Mouse (Mus musculus): ENCODE results near the gene Asgr1. TPM values are rescaled to one million over a fixed set of nuclear protein-coding genes. Genes with fewer than 3 reads are reported as not detected.
"Not testable (repeated sequence)": the region's sequence is repeated elsewhere in the genome, so short reads cannot be mapped to it uniquely, and the experiment has no call there.

The Asgr1 gene
- polyA plus RNA-seq, 1 experiment from 2014 or later = 0.88 TPM

DNA sequence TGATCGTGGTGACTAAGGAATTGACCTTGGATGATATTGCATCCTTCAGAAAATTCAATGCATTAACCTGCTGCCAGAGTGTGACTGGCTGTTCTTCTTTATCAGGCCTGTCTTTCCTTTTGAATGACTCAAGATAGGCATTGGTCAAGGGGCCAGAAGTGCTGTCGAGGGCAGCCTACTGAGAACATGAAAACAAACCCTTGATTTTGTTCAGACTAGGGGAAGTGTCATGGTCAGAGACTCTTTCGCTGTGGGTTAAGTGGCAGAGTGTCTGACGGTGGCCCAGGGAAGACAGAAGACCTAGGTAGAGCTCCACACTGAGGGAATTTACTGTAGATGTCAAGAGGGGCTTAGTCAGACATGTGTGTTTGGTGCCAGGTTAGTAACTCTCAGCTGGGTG is 12.8 kb downstream of the Asgr1 start:
- WGBS = 85% methylated on average over 4 of the region's 4 CpGs
- H3K27ac ChIP-seq (ENCODE audit: low read depth, low read length) = no peak overlapping the region
- DNase-seq (ENCODE audit: low spot score) (no peak), ATAC-seq (replicated peaks; ENCODE audit: low FRiP score) (no peak)
- no peaks in the 10 kb centered on the region for H3K36me3 ChIP-seq (ENCODE audit: control insufficient read depth, insufficient read depth, low read length)
- H3K4me3 ChIP-seq (ENCODE audit: low read depth, low read length) = no peak overlapping the region
- no peak overlapping the region for H3K9ac ChIP-seq (ENCODE audit: low read length)
- no peaks in the 10 kb centered on the region for H3K4me1 ChIP-seq (replicated peaks; ENCODE audit: control insufficient read depth, insufficient read depth, low read length)
- H3K4me2 ChIP-seq (ENCODE audit: low read depth, low read length, severe bottlenecking) = no peak overlapping the region
- H3K9me3 ChIP-seq (ENCODE audit: control insufficient read depth, low read length) = no peaks in the 10 kb centered on the region
- H3K27me3 ChIP-seq (ENCODE audit: control insufficient read depth, insufficient read depth, low read length) = no peaks in the 10 kb centered on the region

DNA sequence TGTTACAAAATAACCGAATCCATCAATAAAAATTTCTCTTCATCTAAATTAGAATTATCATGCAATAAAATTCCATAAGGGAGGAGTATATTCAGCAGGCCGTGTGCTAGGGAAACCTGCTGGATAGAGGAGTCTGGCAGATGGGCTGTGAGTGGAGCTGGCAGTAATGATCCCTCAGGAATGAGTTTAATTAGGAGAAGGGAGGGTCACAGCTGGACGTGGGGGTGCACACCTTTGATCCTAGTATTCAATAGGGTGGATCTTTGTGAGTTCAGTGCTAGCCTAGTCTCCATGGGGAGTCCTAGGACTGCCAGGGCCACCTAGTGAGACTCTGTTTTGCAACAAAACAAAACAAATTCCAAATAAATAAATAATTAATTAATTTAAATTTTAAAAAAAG is 14.4 kb downstream of the Asgr1 start:
- Histone ChIP-seq H3K9me3 (ENCODE audit: control insufficient read depth, low read length) (no peaks in the 10 kb centered on the region), H3K27me3 (ENCODE audit: control insufficient read depth, insufficient read depth, low read length) (no peaks in the 10 kb centered on the region), H3K4me2 (ENCODE audit: low read depth, low read length, severe bottlenecking) (no peak overlapping the region), H3K4me3 (ENCODE audit: low read depth, low read length) (no peak overlapping the region), H3K36me3 (ENCODE audit: control insufficient read depth, insufficient read depth, low read length) (no peaks in the 10 kb centered on the region), H3K27ac (ENCODE audit: low read depth, low read length) (0 out of 2 replicates have a peak overlapping the region, but pooled peaks have one; percentile 18), H3K4me1 (replicated peaks; ENCODE audit: control insufficient read depth, insufficient read depth, low read length) (no peaks in the 10 kb centered on the region), H3K9ac (ENCODE audit: low read length) (no peak overlapping the region)
- 27% methylated on average over 3 of the region's 3 CpGs for WGBS
- ATAC-seq (replicated peaks; ENCODE audit: low FRiP score) = no peak
- DNase-seq (ENCODE audit: low spot score) = peak; percentile 61

DNA sequence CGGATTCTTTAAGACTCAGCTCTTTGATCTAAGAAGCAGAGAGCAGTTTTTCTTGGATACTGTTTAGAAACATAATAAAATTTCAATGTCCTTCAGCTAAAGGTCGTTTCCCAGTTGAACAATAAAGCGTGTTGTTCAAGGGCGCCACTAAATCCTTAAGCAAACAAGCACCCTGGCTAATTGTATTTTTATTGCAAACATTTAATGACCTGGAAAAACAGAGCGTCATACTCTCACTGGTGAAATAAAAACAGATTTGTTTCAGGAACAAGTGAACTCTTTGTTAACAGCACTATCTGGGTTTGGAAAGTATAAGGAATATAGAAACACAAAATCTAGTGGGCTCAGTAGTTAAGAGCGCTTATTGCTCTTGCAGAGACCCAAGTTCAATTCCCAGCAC is 16.2 kb downstream of the Asgr1 start:
- H3K27ac ChIP-seq (ENCODE audit: low read depth, low read length) = no peak overlapping the region
- no peak overlapping the region for H3K4me2 ChIP-seq (ENCODE audit: low read depth, low read length, severe bottlenecking)
- H3K9ac ChIP-seq (ENCODE audit: low read length) = no peak overlapping the region
- no peaks in the 10 kb centered on the region for H3K9me3 ChIP-seq (ENCODE audit: control insufficient read depth, low read length)
- DNase-seq (ENCODE audit: low spot score) (no peak), ATAC-seq (replicated peaks; ENCODE audit: low FRiP score) (no peak)
- WGBS = 71% methylated on average over 6 of the region's 6 CpGs
- no peaks in the 10 kb centered on the region for H3K27me3 ChIP-seq (ENCODE audit: control insufficient read depth, insufficient read depth, low read length)
- H3K4me3 ChIP-seq (ENCODE audit: low read depth, low read length) = no peak overlapping the region
- no peaks in the 10 kb centered on the region for H3K4me1 ChIP-seq (replicated peaks; ENCODE audit: control insufficient read depth, insufficient read depth, low read length)
- H3K36me3 ChIP-seq (ENCODE audit: control insufficient read depth, insufficient read depth, low read length) = no peaks in the 10 kb centered on the region

DNA sequence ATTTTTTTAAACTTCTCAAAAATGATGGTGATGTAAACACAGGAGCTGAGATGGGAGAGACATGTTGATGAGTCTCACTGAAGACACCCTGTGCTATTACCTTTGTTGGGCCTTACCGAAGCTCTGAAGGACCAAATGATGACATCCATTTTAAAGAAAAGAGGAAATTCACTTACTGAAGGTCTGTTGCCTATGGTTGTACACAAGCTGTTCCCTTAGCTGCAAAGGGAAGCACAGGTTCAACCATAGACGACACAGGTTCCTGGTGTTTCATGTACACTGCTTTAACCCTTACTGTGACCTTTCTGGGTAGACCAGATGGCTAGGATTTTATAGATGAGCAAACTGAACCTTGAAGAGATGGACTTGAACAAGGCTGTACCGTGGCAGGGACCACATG is 16.7 kb downstream of the Asgr1 start:
- not testable (repeated sequence) for H3K4me1 ChIP-seq (replicated peaks; ENCODE audit: control insufficient read depth, insufficient read depth, low read length); H3K9me3 ChIP-seq (ENCODE audit: control insufficient read depth, low read length); H3K27ac ChIP-seq (ENCODE audit: low read depth, low read length); H3K27me3 ChIP-seq (ENCODE audit: control insufficient read depth, insufficient read depth, low read length); ATAC-seq (replicated peaks; ENCODE audit: low FRiP score); H3K4me2 ChIP-seq (ENCODE audit: low read depth, low read length, severe bottlenecking); H3K36me3 ChIP-seq (ENCODE audit: control insufficient read depth, insufficient read depth, low read length); H3K4me3 ChIP-seq (ENCODE audit: low read depth, low read length); H3K9ac ChIP-seq (ENCODE audit: low read length); DNase-seq (ENCODE audit: low spot score)
- WGBS = 92% methylated on average over 3 of the region's 3 CpGs

DNA sequence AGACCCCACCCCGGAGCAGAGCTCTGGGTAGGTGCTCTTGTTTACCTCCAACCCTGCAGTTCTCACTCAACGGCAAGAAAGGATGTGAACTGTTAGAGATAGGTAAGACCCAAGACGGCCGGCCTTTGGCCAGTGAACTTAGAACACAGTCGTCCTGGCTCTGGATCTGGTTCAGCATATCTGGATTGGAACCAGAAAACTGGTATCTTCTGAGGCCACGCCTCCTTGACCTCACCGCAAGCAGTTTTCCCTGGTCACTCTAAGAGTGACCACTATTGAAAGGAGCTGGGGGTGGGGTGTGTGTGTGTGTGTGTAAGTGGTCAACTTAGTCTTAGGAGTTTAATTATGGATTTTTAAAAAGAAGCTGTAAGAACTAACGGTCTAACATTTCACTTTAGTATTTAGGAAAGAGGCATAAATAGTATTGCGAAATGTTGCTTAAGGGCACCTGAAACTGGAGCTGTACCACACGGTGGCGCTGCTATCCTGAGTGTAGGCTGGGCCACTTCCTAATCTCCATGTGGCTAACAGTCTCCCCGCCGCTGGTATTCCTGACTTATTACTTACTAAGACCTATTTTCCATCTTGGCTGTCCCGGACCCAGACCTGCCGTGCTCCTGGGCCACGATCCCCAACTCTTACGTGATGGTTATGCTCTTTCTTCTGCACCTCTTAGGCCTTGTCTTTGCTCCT is 20.6 kb downstream of the Asgr1 start:
- ATAC-seq (replicated peaks; ENCODE audit: low FRiP score) (no peak), DNase-seq (ENCODE audit: low spot score) (peak; percentile 85)
- no peak overlapping the region for H3K4me3 ChIP-seq (ENCODE audit: low read depth, low read length)
- no peaks in the 10 kb centered on the region for H3K9me3 ChIP-seq (ENCODE audit: control insufficient read depth, low read length)
- H3K27me3 ChIP-seq (ENCODE audit: control insufficient read depth, insufficient read depth, low read length) = no peaks in the 10 kb centered on the region
- H3K4me2 ChIP-seq (ENCODE audit: low read depth, low read length, severe bottlenecking) = peak overlapping the region; percentile 18; the same call in 1 of the 2 replicates
- peak overlapping the region; percentile 0; the same call in 1 of the 2 replicates for H3K9ac ChIP-seq (ENCODE audit: low read length)
- no peaks in the 10 kb centered on the region for H3K4me1 ChIP-seq (replicated peaks; ENCODE audit: control insufficient read depth, insufficient read depth, low read length)
- WGBS = 36% methylated on average over 17 of the region's 17 CpGs
- no peak overlapping the region for H3K27ac ChIP-seq (ENCODE audit: low read depth, low read length)
- H3K36me3 ChIP-seq (ENCODE audit: control insufficient read depth, insufficient read depth, low read length) = no peaks in the 10 kb centered on the region

DNA sequence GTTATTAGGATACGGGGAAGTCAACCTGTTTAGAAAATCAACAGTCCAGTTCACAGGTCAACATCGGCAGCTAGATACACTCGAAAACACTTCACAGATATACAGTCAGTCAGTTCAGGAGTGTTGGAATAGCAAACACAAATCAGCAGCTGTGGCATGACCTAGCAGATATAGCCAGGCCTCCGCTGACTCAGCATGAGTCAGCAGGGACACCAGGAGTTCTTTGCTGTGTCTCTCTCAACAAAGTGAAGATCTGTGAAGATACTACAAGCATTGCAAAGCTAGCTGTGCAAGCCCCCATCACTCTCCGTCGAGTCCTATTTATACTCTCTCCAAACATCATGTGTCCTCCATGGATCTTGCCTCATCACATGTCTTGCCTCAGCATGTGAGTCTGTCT is 21.7 kb downstream of the Asgr1 start:
- Histone ChIP-seq H3K9me3 (ENCODE audit: control insufficient read depth, low read length) (no peaks in the 10 kb centered on the region), H3K4me2 (ENCODE audit: low read depth, low read length, severe bottlenecking) (no peak overlapping the region), H3K4me1 (replicated peaks; ENCODE audit: control insufficient read depth, insufficient read depth, low read length) (no peaks in the 10 kb centered on the region), H3K27ac (ENCODE audit: low read depth, low read length) (no peak overlapping the region), H3K4me3 (ENCODE audit: low read depth, low read length) (no peak overlapping the region), H3K36me3 (ENCODE audit: control insufficient read depth, insufficient read depth, low read length) (no peaks in the 10 kb centered on the region), H3K27me3 (ENCODE audit: control insufficient read depth, insufficient read depth, low read length) (no peaks in the 10 kb centered on the region), H3K9ac (ENCODE audit: low read length) (no peak overlapping the region)
- WGBS = 92% methylated on average over 6 of the region's 6 CpGs
- DNase-seq (ENCODE audit: low spot score) (no peak), ATAC-seq (replicated peaks; ENCODE audit: low FRiP score) (no peak)

DNA sequence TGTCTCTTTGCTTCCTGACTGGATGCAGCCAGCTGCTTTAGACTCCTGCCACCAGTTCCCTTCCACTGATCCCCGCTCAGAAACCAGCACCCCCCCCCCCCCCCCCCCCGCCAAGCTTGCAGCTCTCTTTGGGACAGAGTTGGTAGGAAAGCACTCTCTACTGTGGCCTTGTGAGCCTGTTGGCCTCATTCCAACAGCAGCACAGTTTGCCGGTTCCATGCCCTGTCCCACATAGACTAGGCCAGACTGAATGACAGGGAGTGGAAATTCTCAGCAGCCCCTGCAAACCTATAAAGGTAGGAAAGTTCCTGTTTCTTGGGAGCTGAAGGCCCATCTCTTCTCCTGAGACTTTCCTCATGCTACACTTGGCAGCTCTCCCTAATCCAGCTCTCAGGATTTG is 23.6 kb downstream of the Asgr1 start:
- no peak overlapping the region for H3K4me2 ChIP-seq (ENCODE audit: low read depth, low read length, severe bottlenecking)
- no peaks in the 10 kb centered on the region for H3K9me3 ChIP-seq (ENCODE audit: control insufficient read depth, low read length)
- H3K27me3 ChIP-seq (ENCODE audit: control insufficient read depth, insufficient read depth, low read length) = no peaks in the 10 kb centered on the region
- DNase-seq (ENCODE audit: low spot score) (no peak), ATAC-seq (replicated peaks; ENCODE audit: low FRiP score) (no peak)
- no peak overlapping the region for H3K4me3 ChIP-seq (ENCODE audit: low read depth, low read length)
- no peaks in the 10 kb centered on the region for H3K36me3 ChIP-seq (ENCODE audit: control insufficient read depth, insufficient read depth, low read length)
- WGBS = 64% methylated on average over 2 of the region's 3 CpGs
- no peak overlapping the region for H3K27ac ChIP-seq (ENCODE audit: low read depth, low read length)
- H3K4me1 ChIP-seq (replicated peaks; ENCODE audit: control insufficient read depth, insufficient read depth, low read length) = no peaks in the 10 kb centered on the region; the same call in 1 of the 2 replicates
- H3K9ac ChIP-seq (ENCODE audit: low read length) = no peak overlapping the region

DNA sequence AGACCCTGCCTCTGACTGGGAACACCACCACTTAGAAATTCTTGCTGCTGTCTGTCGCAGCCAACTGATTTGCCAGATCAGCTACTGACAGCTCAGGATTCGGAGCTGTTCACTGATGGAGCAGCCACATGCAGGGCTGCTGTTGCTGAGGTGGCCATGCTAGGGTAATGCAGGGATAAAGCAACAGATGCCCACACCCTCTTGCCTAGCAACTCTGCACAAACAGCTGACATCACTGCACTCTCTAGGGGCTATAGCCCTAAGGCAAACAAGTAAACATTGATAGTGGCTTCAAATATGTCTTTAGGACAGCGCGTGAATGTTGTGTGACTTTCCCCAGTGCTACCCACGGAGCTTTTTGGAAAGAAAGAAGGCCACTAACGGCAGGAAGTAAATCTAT is 25.3 kb downstream of the Asgr1 start:
- no peak overlapping the region for H3K4me3 ChIP-seq (ENCODE audit: low read depth, low read length)
- 75% methylated on average over 6 of the region's 6 CpGs for WGBS
- no peaks in the 10 kb centered on the region; the same call in 1 of the 2 replicates for H3K4me1 ChIP-seq (replicated peaks; ENCODE audit: control insufficient read depth, insufficient read depth, low read length)
- ATAC-seq (replicated peaks; ENCODE audit: low FRiP score) (no peak), DNase-seq (ENCODE audit: low spot score) (no peak)
- H3K36me3 ChIP-seq (ENCODE audit: control insufficient read depth, insufficient read depth, low read length) = no peaks in the 10 kb centered on the region
- no peaks in the 10 kb centered on the region for H3K27me3 ChIP-seq (ENCODE audit: control insufficient read depth, insufficient read depth, low read length)
- no peaks in the 10 kb centered on the region for H3K9me3 ChIP-seq (ENCODE audit: control insufficient read depth, low read length)
- no peak overlapping the region for H3K27ac ChIP-seq (ENCODE audit: low read depth, low read length)
- no peak overlapping the region for H3K9ac ChIP-seq (ENCODE audit: low read length)
- no peak overlapping the region for H3K4me2 ChIP-seq (ENCODE audit: low read depth, low read length, severe bottlenecking)

DNA sequence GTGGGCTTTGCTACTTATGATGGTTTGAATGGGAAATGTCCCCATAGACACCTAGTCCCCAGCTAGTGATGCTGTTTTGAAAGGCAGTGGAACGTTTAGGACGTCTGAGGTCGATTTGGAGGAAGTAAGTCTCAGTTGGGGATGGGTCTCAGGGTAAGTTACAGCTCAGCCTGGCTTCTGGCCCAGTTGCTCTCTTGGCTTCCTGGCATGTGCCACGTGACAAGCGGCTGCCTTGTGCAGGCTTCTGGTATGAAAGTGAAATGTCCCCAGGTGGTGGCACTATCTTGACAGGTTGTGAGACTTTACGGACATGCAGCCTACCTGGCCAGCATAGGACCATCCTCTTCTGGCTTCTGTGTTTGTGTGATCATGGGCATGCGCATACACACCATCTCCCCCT is 26.0 kb downstream of the Asgr1 start:
- 88% methylated on average over 7 of the region's 7 CpGs for WGBS
- no peak overlapping the region for H3K4me3 ChIP-seq (ENCODE audit: low read depth, low read length)
- H3K27me3 ChIP-seq (ENCODE audit: control insufficient read depth, insufficient read depth, low read length) = no peaks in the 10 kb centered on the region
- ATAC-seq (replicated peaks; ENCODE audit: low FRiP score) (no peak), DNase-seq (ENCODE audit: low spot score) (no peak)
- no peaks in the 10 kb centered on the region for H3K9me3 ChIP-seq (ENCODE audit: control insufficient read depth, low read length)
- H3K27ac ChIP-seq (ENCODE audit: low read depth, low read length) = no peak overlapping the region
- H3K4me1 ChIP-seq (replicated peaks; ENCODE audit: control insufficient read depth, insufficient read depth, low read length) = no peaks in the 10 kb centered on the region; the same call in 1 of the 2 replicates
- no peak overlapping the region for H3K4me2 ChIP-seq (ENCODE audit: low read depth, low read length, severe bottlenecking)
- no peak overlapping the region for H3K9ac ChIP-seq (ENCODE audit: low read length)
- H3K36me3 ChIP-seq (ENCODE audit: control insufficient read depth, insufficient read depth, low read length) = no peaks in the 10 kb centered on the region

Measured in forebrain, embryonic 11.5 days (tissue).